Mouse (Mus musculus) embryonic facial prominence, embryonic 14.5 days (tissue): ENCODE measurements around the gene Pkp3. TPM values are rescaled to one million over a fixed set of nuclear protein-coding genes. Genes with fewer than 3 reads are reported as not detected.

ENCODE experiments used
- polyA plus RNA-seq: library from polyadenylated mRNA; unstranded; fragments of >200 nt; fragmentation: Nextera tagmentation; extraction: Ambion mirVana; gene quantifications from 2 replicates; pipeline ENCODE4 v1.2.1, GENCODE M21; 2014

Pkp3 gene
- polyA plus RNA-seq, 1 experiment from 2014 or later: 30.0 TPM

Other genes starting within 250 kb of the Pkp3 start
- 7.6 and 12.9 TPM in 2 replicates for gene Urah, start 243.2 kb upstream of the Pkp3 start, polyA plus RNA-seq
- gene Scgb1c1, start 232.7 kb upstream of the Pkp3 start, polyA plus RNA-seq: 0.88 and 3.6 TPM in 2 replicates
- not detected in 2 replicates for gene Odf3, start 230.4 kb upstream of the Pkp3 start, polyA plus RNA-seq
- not detected in 2 replicates for gene Gm45785, start 221.9 kb upstream of the Pkp3 start, polyA plus RNA-seq
- gene Ric8a, start 221.3 kb upstream of the Pkp3 start, polyA plus RNA-seq: 76.0 and 80.0 TPM in 2 replicates
- gene Bet1l, start 220.6 kb upstream of the Pkp3 start, polyA plus RNA-seq: 65.4 and 75.3 TPM in 2 replicates
- gene Psmd13, start 196.2 kb upstream of the Pkp3 start, polyA plus RNA-seq: 127 and 140 TPM in 2 replicates
- gene Sirt3, start 195.9 kb upstream of the Pkp3 start, polyA plus RNA-seq: 18.3 and 19.9 TPM in 2 replicates
- 55.5 and 92.1 TPM in 2 replicates for gene Cox8b, start 177.8 kb upstream of the Pkp3 start, polyA plus RNA-seq
- gene Nlrp6, start 157.3 kb upstream of the Pkp3 start, polyA plus RNA-seq: 0.19 and 0.42 TPM in 2 replicates
- 22.7 and 25.5 TPM in 2 replicates for gene Pgghg, start 136.8 kb upstream of the Pkp3 start, polyA plus RNA-seq
- 108 and 179 TPM in 2 replicates for gene Ifitm5, start 127.9 kb upstream of the Pkp3 start, polyA plus RNA-seq
- 0.89 TPM in 1 of 2 replicates, not detected in the other for gene Gm45717, start 122.3 kb upstream of the Pkp3 start, polyA plus RNA-seq
- 1,406 and 1,438 TPM in 2 replicates for gene Ifitm2, start 122.2 kb upstream of the Pkp3 start, polyA plus RNA-seq
- gene Ifitm1, start 111.0 kb upstream of the Pkp3 start, polyA plus RNA-seq: 63.4 and 76.6 TPM in 2 replicates
- gene Ifitm3, start 67.4 kb upstream of the Pkp3 start, polyA plus RNA-seq: 170 and 178 TPM in 2 replicates
- 1.6 and 2.1 TPM in 2 replicates for gene Ifitm6, start 60.3 kb upstream of the Pkp3 start, polyA plus RNA-seq
- not detected in 2 replicates for gene Gm17387, start 49.1 kb upstream of the Pkp3 start, polyA plus RNA-seq
- 6.6 and 10.3 TPM in 2 replicates for gene B4galnt4, start 17.1 kb upstream of the Pkp3 start, polyA plus RNA-seq
- gene Sigirr, start 22.4 kb downstream of the Pkp3 start, polyA plus RNA-seq: 4.0 and 4.4 TPM in 2 replicates
- 3.7 and 5.0 TPM in 2 replicates for gene Ano9, start 39.6 kb downstream of the Pkp3 start, polyA plus RNA-seq
- 64.5 and 74.8 TPM in 2 replicates for gene Ptdss2, start 44.2 kb downstream of the Pkp3 start, polyA plus RNA-seq
- 160 and 166 TPM in 2 replicates for gene Rnh1, start 94.6 kb downstream of the Pkp3 start, polyA plus RNA-seq
- gene Hras, start 115.8 kb downstream of the Pkp3 start, polyA plus RNA-seq: 122 and 142 TPM in 2 replicates
- gene Lrrc56, start 115.9 kb downstream of the Pkp3 start, polyA plus RNA-seq: 6.0 and 7.2 TPM in 2 replicates
- gene Lmntd2, start 135.9 kb downstream of the Pkp3 start, polyA plus RNA-seq: 1.3 and 1.5 TPM in 2 replicates
- gene Rassf7, start 137.6 kb downstream of the Pkp3 start, polyA plus RNA-seq: 26.7 and 30.2 TPM in 2 replicates
- 59.8 and 62.7 TPM in 2 replicates for gene Phrf1, start 150.6 kb downstream of the Pkp3 start, polyA plus RNA-seq
- 2.3 and 2.4 TPM in 2 replicates for gene Irf7, start 188.3 kb downstream of the Pkp3 start, polyA plus RNA-seq
- gene Cdhr5, start 198.6 kb downstream of the Pkp3 start, polyA plus RNA-seq: 0.21 TPM in 1 of 2 replicates, not detected in the other
- gene Sct, start 200.9 kb downstream of the Pkp3 start, polyA plus RNA-seq: 9.9 and 13.8 TPM in 2 replicates
- 0.81 and 1.3 TPM in 2 replicates for gene Drd4, start 213.8 kb downstream of the Pkp3 start, polyA plus RNA-seq
- gene Deaf1, start 249.5 kb downstream of the Pkp3 start, polyA plus RNA-seq: 72.7 and 82.7 TPM in 2 replicates
- 21.1 and 27.7 TPM in 2 replicates for gene Tmem80, start 249.5 kb downstream of the Pkp3 start, polyA plus RNA-seq